Mouse (Mus musculus) olfactory bulb, adult 2 months (tissue): ENCODE results near the gene Arhgap9.

ENCODE experiments used
- CTCF ChIP-seq: fragments of 200-500 bp; IDR thresholded peaks from 2 replicates; pipeline ENCODE4 v1.5.1; 2012; ENCODE audit warnings: low read depth, mild to moderate bottlenecking, low read length, moderate library complexity; ENCODE audit not compliant: insufficient read depth
- POLR2A ChIP-seq: fragments of 200-500 bp; IDR thresholded peaks from 2 replicates; pipeline ENCODE4 v1.6.1; 2012; ENCODE audit warnings: mild to moderate bottlenecking, low read depth, low read length, moderate library complexity; ENCODE audit not compliant: insufficient read depth

DNA sequence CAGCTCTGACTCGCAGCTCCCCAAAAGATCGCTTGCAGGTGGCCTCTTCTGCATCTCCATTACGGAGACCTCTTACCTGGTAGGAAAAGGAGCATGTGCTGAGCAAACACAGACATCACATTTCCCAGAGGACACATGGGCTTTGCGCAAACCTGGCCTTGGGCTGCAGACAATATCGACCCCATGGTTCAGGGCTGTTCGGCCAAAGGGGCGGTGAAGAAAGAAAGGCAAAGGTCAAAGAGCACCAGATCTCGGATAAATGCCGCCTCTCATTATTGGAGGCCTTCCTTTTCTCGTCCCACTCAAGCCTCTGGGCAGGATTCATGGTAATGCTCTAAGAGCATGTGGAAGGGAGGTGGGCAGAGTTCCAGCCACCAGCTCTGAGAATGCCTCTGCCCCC, 33.6 kb downstream of the Arhgap9 start:
- TF ChIP-seq CTCF (no peak), POLR2A (no peak)
